Mouse (Mus musculus) adrenal gland, postnatal 25 days (tissue): ENCODE data around the gene Togaram1. TPM values are rescaled to one million over a fixed set of nuclear protein-coding genes. Genes with fewer than 3 reads are reported as not detected.

Experiments used
- DNase-seq: peaks from one replicate; pipeline ENCODE4 v3.0.0; 2021; ENCODE audit warnings: mixed read lengths
- long read RNA-seq: library from polyadenylated mRNA; stranded (forward); transcript quantifications from one replicate; pipeline ENCODE4 v2.0.0, GENCODE M21; 2021
- total RNA-seq: library from RNA; stranded (reverse); gene quantifications from 2 replicates; pipeline ENCODE4 v1.2.3, GENCODE M21; 2021

The Togaram1 gene
- total RNA-seq = 36.8 and 37.1 TPM in 2 replicates
- long read RNA-seq, full-length matches to known transcripts = 3 of 6 reads
- long read RNA-seq, partial matches to known transcripts = 3 of 6 reads
- long read RNA-seq, other reads (novel, unspliced or antisense) = 0 of 6 reads

DNA sequence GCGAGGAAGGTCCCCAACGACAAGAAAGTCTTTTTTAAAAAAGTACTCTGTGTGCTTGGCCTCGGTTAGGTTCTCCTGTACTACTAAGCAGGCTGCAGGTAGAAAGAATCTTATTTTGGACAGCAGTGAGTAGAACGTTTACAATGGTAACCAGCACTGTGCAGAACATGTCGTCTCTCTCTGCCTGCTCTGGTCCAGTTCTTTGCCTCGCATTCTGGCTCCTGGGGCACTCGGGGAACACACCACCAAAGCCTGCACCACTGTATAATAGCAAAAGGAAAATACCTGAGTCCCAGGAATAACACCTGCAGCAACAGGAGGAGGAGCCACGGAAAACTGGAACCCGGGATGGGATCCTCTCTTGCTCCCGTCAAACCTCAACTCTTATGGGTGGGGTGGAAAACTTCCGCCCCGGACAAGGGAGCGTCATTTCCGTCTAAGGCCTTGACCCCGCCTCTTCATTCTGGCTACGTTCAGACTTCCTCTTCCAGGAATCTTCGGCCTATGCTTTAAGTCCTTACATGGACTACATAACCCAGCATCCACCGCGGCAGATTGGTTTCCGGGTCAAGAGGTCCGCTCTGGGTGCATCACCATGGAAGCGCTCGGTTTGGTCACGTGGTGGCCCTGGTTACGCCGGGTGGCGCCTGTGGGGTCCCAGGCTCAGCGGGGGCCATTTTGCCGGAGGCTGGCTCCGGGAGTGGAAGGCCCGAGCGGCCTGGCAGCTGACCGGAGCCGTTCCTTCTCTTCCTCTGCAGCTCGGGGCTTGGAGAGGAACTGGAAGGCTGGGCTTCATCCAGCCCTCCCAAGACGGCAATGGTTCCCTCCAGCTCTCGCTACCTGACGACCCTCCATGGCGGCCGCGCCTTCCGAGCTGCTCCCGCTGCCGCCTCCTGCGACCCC is at the start of gene Togaram1, which contains the start of gene Klhl28:
Gene Togaram1, plus strand, starts transcription at position 681 of the 903 bp plus-strand sequence.
Gene Klhl28, minus strand, starts transcription at position 411 of the 903 bp plus-strand sequence.
- DNase-seq = peak; percentile 98

DNA sequence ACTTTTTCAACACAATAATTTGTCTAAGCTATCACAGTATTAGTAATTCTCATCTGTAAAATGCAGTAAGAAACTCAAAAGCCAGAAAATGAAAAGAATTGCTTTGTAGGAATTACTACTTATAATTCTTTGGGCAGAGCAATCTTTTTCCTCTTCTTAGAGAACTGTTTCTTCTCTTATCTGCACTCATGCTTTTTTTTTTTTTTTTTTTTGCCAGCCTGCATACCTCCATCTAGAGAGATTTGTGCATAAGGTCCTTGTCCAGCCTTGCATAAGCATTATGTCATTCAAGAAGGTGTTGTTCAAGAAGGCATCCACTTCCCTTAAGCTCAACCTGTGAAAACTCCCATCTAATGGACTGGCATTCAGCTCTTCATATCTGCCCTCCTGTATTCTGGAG is 48.9 kb upstream of the Togaram1 start:
- DNase-seq = no peak

DNA sequence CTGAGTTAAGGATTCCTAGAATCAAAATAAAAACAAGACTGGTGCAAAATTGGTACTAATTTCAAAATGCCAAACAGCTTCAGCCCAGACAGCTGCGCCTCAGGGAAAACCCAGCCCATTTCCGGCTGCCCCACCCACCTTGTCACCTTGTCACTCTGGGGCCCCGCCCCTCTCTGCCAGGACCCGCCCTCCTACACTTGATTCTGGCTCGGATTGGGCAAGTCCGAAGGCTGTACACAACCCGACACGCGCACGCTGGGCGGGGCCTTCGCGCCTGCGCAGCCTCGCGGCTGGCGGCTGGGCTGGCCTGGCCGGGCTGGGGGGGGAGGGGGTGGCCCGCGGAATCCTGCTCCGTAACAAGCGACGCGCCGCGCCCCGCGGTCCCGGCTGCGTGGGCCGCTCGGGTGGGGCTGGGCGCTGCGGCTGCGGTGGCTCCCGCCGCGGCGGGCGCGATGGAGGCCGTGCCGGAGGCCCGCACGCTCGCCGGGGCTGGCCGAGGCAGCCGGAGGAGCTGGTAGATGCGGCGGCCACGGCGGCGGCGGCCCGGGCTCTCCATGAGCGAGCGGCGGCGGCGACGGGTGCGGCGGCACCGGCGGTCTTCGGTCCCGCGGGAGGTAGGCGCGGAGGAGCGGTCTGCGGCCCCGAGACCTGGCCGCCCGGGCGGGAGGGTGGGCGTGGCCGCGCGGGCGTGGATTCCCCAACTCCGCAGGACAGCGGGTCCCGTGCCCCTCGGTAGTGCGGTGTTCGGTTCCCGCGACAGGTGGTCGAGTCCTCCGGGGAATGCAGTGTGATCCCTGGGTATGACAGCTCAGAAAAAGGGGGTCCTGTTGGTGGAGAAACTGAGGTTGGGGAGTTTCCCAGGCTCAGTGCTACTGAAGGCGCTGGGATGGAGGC is 47.8 kb upstream of the Togaram1 start, which contains the start of gene Gm527:
Gene Gm527, plus strand, starts transcription at position 329 of the 894 bp plus-strand sequence.
- DNase-seq = peak; percentile 97

GRCm38 (mm10) chr12:64937493-64937892 is 28.1 kb upstream of the Togaram1 start:
- DNase-seq = no peak

DNA sequence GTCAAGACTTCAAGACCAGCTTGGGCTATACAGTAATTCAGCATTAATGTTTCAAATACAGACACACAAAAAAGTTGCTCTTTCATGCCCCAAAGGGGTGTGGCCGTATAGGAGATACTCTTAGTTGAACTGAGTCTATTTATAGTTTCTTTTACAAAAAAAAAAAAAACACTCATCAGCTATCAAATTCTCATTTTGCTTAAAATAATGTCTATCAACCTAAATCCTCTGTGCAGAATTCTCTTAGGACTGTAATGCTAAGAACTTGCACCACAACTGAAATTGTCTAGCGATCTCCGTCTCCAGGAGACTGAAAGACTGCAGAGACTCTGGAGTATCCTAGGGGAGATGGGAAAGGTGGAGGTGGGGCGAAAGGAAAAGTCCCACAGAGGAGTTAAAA is 1.0 kb upstream of the Togaram1 start:
- no peak for DNase-seq

DNA sequence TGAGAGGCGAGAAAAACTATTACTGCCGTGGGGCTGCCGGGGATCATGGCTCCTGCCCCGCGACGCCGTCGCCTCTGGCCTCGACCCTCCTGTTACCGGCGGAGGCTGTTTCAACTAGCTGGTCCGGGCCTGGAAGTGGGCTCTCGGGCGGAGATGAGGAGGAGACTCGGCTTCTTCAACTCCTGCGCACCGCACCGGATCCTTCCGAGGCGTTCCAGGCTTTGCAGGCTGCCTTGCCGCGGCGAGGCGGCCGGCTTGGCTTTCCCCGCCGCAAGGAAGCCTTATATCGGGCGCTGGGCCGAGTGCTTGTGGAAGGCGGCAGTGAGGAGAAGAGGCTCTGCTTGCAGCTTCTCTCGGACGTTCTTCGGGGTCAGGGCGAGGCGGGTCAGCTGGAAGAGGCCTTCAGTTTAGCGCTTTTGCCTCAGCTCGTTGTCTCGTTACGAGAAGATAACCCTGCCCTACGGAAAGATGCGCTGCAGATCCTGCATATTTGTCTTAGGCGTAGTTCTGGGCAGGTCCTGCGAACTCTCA is 562 bp downstream of the Togaram1 start:
- DNase-seq = peak; percentile 48

DNA sequence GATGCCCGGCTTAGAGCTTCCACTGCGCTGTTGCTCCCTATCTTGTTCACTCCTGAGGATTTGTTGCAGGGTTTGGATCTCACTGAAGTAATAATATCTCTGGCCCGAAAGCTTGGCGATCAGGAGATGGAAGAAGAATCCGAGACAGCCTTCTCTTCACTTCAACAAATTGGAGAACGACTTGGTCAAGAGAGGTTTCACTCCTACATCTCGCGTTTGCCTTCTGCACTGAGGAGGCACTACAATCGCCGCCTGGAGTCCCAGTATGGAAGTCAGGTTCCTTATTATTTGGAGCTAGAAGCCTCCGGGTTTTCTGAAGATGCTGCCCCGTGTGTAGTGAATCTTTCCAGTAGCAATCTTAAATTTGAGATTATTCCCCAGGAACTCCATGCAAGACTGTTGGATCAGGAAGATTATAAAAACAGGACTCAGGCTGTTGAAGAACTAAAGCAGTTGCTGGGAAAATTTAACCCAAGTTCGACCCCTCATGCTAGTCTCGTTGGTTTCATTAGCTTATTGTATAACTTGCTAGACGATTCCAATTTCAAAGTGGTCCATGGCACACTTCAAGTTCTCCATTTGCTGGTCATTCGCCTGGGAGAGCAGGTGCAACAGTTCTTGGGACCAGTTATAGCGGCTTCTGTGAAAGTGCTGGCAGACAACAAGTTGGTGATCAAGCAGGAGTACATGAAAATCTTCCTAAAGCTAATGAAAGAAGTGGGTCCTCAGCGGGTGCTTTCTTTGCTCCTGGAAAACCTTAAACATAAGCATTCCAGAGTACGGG is 1.2 kb downstream of the Togaram1 start:
- no peak for DNase-seq

DNA sequence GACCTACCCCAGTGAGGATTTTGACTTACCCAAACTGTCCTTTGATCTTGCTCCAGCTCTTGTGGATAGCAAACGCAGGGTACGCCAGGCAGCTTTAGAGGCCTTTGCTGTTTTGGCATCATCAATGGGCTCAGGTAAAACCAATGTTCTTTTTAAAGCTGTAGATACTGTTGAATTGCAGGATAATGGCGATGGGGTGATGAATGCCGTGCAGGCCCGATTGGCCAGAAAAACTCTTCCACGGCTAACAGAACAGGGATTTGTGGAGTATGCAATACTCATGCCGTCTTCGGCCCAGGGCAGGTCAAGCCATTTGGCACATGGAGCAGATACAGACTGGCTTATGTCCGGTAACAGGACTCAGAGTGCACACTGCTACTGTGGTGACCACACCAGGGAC is 1.9 kb downstream of the Togaram1 start:
- DNase-seq = no peak

DNA sequence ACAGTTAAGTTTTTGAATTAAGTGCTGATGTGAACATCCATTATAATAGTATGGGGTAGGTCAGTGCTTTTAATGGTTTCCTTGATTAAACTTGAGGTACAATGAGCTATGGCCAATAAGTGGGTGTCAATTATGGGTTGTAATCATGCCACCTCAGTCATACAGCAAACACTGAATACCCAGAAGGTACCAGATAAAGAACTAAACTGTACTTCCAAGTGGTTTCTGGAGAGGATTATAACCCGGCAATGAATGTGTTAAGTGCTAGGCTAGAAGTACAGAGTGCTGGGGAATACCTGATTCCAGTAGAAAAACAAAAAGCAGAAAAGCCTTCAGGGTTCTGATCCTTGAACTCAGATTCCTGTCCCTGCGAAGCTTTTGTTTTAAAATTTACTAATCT is 2.5 kb downstream of the Togaram1 start:
- no peak for DNase-seq

GRCm38 (mm10) chr12:64971399-64971798 is 5.8 kb downstream of the Togaram1 start:
- DNase-seq = no peak

DNA sequence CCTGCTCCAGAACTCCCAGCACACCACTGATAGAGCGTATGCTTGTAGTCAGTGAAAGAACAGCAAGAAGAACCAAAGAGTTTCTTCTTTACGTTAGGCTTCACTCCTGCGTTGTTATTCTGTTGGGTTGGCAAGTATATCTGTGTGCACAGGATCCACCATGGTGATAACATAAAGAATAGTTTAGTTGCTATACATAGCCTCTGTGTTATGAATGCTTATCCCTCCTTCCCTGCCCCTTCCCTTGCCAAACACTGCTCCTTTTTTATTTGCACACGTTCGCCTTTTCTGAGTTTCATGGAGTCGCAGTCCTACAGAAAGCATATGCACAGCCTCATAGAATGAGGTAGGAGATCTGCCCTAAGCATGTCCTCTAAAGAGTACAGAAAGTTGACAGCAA is 6.5 kb downstream of the Togaram1 start:
- DNase-seq = no peak

GRCm38 (mm10) chr12:64975558-64975957 is 10.0 kb downstream of the Togaram1 start:
- no peak for DNase-seq

DNA sequence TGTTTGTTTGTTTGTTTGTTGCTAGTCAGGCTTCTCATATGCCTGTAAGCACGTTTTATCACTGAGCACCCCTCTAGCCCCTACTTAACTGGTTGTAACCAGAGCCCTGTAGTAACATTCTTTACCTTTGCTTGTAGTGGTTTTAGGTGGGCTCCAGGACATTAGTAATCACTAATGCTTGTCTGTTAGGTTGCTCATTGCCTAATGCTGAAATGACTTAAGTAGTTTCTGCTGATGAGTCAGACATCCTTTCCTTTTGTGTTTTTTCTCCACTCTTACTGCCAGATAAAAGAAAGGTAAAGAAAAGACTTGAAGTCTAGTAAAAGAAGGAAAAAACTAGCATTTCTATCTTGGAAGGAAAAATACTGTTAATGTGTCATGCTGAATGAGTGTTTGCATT is 10.6 kb downstream of the Togaram1 start:
- DNase-seq = no peak

- no peak for DNase-seq
Observed at GRCm38 (mm10) chr12:64977518-64977917, 11.9 kb downstream of the Togaram1 start.

- DNase-seq = no peak
Observed at GRCm38 (mm10) chr12:65007725-65008124, 42.1 kb downstream of the Togaram1 start.

- no peak for DNase-seq
Observed at GRCm38 (mm10) chr12:65022842-65023241, 57.2 kb downstream of the Togaram1 start.

DNA sequence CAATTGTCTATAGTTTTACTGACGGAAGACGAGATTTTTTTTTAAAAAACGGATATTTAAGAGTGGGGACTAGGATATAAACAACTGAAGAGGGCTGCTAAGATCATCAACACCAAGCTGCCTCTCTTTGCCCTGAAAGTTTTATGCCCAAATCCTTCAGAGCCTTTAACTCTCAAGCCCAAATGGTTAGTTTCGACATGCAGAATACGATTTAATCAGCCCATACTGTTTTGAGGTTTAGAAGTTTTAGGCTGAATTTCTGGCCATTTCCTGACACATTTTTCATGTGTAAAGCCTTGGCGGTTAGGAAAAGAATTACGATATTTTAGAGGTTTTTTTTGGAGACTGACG is 70.2 kb downstream of the Togaram1 start:
- no peak for DNase-seq

- peak; percentile 94 for DNase-seq
Observed at GRCm38 (mm10) chr12:65036190-65036870, 70.7 kb downstream of the Togaram1 start, which contains the start of gene Prpf39. Gene Prpf39 (plus strand): TSS chr12:65036333.

- DNase-seq = no peak
Observed at GRCm38 (mm10) chr12:65036892-65037545, 71.4 kb downstream of the Togaram1 start.

DNA sequence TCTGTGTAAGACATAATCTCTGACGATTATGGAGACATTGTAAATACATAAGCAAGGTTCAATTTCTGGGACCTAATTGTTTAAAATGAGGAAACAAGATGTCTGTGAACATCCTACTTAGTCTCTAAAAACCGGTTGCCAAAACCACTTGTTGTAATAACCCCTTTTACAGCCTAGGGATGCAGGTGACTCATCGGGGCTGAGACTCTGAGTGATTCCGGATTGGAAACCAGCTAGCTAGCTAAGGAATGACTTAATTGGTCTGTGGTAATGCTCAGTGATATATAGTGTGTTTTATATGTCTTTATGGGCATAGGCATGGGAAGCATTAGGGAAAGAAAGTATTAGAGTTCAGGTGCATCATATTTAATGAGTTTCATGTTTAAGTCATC is 71.9 kb downstream of the Togaram1 start:
- DNase-seq = peak; percentile 29
